Mouse (Mus musculus): Measurements from ENCODE around the gene Inpp4a. TPM values are rescaled to one million over a fixed set of nuclear protein-coding genes. Genes with fewer than 3 reads are reported as not detected.

Inpp4a gene
- 10 to 100 TPM; 19.3 to 22.1 TPM for total RNA-seq (2021)
- long read RNA-seq, experiment 1, partial matches to known transcripts, result 1 of 2 reads
- long read RNA-seq, experiment 1, other reads (novel, unspliced or antisense), result 1 of 2 reads
- long read RNA-seq, experiment 2, partial matches to known transcripts, result 0 of 2 reads
- long read RNA-seq, experiment 2, other reads (novel, unspliced or antisense), result 2 of 2 reads

DNA sequence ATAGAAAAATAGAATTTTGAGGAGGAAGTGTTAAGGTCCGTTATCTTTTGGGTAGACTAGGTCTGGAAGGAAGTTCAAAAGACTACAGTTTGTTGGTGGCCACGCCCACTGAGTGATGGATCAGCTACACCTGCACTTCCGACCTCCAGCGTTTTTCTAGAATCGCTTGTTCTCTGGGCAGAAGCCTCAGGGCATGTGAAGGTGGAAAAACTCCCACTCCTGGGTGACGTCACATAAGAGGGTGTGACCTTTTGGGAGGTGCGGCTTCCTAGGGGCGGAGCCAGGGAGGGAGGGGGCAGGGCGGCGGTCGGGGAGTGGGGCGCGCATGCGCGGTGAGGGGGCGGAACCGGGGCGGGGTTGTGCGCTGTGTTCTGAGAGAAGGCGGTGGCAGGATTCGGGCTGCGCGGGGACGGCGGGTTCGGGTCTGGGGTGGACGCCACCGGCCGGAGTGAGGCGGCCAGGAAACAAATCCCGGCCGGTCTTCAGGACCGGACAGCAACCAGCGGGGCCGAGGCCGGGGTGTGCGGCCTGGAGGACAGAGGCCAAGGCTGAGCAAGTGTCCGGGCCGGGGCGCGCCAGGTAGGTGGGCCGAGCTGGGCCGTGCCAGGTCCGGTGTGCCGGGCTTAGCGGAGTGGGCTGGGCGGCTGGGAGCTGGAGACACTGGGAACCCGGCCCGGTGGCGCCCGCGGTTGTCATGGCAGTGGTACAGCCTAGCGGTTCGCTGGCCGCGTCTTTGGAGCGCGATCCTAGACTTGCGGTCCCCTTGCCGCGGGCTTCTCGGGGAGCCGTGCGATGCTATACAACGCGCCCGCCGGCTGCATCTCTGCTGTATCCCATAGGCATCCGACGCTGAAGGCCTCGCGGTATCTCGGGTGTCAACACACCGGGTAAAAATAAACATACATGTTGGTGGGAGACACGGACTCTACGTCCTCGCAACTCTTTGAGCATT lies at the start of gene Inpp4a:
Gene Inpp4a, plus strand, starts transcription at position 326 of the 952 bp plus-strand sequence.
- peak; percentile 94 to 96 for DNase-seq

DNA sequence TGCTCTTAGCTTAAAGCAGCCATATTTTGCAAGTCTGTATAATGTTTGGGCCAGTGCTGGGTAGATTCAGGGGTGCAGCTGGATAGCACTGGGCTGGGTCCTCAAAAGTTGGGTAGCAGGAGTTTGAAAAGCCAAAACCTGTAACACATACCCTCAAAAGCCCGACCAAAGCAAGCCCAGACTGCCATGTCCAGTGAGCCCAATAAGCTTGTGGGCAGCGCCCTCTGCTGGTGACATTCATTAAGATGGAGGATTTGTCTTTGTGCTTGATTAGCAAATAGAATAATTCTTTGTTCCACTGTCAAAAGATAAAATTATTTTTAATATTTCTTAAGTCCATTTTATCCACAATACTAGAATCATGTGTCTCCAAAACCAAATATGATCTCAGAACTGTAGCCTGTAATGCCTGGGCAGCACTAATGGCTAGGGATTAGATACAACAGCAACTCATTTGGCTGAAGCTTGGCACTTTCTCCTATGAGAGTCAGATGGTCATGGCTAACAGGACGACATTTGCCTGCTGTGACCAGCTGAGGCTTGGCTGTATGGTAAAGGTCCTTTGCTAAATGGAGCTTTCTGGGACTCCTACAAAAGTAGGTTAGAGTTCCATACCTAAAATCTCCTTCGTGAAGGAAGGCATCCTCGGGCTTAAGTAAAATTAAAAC lies 48.9 kb upstream of the Inpp4a start:
- peak; percentile 72 to 94 for DNase-seq

DNA sequence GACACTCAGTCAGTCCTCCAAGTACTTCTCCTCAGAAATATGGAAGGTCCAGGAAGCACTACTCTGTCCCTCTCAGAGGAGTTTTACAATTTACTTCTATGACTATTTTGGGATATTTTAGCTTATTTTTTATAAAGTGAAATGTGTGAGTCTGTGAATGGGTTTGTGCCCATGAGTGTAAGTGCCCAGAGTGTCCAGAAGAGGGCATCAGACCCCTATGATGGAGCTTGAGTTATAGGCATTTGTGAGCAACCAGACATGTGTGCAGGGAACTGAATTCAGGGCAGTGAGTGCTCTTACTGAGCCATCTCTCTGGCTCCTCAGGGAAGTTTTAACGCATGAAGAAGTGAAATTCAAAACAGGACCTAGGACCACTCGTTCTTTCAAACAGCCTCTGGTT lies 41.2 kb upstream of the Inpp4a start:
- DNase-seq, result no peak

DNA sequence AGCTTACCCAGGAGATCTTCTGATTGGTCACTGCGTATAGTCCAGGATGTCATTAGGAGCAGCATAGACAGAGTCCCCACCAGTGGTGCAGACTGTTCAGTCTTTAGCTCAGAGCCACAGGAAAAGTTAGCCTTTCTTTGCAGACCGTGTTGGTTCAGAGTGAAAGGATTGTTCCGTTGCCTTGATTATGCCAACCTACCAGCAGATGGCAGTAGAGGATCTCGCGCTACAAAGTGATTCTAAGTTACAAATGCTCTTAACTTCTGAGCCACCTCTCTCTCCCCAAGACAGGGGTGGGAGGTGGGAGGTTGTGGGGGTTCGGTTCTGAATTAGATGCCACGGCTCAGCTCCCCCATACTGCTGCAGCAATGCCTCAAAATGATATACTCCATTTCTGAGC lies 27.2 kb upstream of the Inpp4a start:
- peak; percentile 49 to 81 for DNase-seq

DNA sequence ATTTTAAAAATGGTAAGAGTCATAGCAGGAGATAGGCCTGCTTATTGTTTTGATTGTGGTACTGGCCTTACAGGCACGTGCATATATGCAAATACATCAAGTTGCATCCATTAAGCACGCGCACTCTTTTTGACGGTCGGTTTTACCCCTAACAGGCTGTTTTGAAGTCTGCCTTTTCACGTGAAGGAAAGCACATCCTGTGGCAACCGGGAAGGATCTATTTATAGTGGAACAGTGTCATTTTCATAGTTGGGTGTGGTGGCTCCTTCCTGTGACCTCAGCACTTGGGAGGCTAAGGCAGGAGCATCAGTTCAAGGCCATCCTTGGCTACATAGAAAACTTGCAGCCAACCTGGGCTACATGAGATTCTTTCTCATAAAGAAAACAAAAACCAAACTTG lies 13.1 kb upstream of the Inpp4a start:
- DNase-seq, result no peak

DNA sequence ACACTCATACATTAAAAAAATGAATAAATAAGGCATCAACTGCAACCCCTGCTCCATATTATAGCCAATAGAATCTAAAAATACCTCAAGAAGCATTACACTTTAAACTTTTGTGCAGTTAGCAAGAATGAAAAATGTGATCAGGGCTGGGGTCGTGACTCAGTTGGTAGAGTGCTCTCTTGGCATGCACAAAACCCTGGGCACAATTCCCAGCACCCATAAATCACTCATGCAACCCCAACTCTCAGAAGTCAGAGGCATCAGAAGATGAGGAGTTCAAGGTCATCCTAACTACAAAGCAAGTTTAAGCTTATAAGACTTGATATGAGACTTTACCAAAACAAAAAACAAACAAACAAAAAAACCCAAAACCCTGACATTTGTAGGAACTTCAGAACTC lies 11.9 kb upstream of the Inpp4a start:
- no peak for DNase-seq

DNA sequence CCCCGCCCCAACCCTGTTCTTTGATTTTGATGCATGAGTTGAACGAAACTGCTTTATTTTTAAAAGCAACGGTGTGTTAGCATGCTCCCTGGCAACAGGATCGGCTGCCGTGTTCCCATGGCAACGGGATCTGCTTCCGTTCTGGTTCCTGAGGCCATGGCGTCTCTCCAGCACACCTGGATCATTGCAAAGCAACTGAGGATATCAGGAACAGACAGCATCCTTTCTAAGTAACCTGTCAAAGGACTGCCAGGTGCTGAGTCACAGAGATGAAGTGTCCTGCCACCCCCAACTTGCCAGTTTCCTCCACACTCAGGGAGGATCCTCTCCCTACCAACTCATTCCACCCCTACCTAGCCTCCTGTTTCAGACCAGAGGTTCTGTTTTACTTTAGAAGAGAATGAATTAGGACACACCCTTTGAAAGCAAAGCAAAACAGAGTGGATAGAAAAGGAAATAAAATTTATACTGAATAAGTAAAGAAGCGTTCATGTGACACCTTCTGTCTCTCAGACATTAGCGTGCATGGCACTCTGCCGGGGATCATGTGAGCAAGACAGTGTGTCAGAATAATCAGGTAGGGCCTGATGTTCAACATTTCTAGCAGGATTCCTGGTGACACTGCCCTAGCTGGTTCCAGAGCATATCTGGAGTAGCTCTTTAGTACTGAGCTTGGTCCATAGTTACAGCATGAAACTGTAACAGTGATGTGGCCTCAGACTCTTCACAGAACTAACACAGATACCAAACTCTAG lies 11.3 kb upstream of the Inpp4a start:
- DNase-seq, result no peak

DNA sequence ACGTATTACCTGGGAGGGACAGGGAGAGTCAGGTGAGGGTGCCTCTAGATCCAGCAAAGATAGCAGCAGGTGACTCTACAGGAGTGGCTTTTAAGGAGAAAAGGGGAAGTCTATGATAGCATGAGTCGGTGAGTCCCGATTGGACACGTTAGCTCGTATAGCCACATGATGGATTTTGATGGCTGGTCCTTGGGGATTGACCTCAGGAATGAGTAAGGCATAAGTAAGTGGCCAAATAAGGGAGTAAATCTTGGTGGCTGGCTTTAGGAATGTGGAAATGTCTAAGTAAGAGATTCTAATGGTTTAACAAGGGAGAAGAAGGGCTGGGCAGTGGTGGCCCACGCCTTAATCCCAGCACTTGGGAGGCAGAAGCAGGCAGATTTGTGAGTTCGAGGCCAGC lies 10.7 kb upstream of the Inpp4a start:
- DNase-seq, result no peak

DNA sequence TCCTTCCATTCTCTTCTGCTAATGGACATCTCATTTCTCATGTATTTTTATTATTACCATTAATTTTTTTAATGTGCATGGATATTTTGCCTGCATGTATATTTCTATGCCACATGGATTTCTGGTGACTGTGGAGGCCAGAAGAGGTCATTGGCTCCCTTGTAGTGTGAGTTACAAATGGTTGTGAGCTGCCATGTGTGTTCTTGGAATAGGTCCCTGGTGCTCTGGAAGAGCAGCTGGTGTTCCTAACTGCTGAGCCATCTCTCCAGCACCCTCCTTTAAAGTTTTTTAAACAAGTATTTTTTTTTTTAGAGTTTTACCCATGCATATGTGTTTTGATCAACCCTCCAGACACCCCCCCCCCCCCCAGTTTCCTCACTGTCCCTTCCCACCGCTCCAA lies 3.3 kb upstream of the Inpp4a start:
- DNase-seq, result no peak

DNA sequence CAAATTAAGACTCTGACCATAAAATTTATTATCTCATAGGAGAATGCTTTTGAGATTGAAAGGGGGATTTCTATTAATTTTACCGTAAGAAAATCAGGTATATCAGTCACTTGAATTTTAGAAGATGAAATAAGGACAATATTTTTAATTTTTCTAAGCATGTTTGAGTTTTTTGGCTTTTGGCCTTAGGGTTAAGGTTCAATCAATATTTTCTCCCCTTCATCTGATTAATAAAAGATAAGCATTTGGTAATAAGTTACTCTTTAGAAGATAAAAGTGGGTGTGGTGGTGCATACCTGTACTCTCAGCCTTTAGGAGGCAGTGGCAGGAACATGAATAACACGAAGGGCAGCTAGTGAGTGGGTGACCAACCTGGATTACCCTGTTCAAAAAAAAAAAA lies 761 bp upstream of the Inpp4a start:
- no peak for DNase-seq

DNA sequence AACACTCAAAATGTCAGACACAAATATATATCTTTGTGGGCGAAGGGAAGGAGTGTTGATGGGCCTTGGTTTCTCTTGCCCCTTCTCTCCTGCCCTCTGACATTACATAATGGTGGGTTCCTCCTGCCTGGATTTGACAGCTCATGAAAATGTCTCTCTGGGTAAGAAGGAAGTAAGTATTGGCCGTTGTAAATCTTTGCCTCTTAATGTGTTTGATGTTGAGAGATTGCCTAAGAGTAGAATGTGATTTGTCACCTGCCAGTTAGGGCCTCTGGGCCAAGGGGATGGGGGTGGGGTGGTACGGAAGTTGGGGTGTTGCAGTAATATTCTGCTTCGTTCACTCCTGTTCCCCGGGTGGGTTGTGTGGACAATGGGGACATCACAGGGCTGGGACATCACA lies 985 bp downstream of the Inpp4a start:
- peak in 1 of 2 experiments; percentile 30 for DNase-seq

DNA sequence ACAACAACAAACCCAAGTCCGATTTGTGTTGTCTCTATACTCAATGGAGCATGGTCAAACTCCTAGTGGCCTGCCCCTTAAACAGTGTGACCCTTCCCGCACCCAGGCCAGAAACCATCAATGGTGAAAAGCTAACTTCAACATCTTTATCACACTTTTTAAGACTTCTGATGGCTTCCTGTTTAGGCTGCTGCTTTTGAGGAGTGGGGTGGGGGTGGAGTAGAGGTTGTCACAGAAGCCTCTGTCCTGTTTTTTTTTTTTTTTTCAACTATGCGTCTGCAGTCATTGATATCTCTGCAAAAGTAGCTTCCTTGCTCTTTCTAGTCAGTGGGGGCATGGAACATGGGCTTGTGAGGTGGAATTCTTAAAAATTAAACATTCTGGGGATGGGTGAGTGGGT lies 3.1 kb downstream of the Inpp4a start:
- no peak for DNase-seq

DNA sequence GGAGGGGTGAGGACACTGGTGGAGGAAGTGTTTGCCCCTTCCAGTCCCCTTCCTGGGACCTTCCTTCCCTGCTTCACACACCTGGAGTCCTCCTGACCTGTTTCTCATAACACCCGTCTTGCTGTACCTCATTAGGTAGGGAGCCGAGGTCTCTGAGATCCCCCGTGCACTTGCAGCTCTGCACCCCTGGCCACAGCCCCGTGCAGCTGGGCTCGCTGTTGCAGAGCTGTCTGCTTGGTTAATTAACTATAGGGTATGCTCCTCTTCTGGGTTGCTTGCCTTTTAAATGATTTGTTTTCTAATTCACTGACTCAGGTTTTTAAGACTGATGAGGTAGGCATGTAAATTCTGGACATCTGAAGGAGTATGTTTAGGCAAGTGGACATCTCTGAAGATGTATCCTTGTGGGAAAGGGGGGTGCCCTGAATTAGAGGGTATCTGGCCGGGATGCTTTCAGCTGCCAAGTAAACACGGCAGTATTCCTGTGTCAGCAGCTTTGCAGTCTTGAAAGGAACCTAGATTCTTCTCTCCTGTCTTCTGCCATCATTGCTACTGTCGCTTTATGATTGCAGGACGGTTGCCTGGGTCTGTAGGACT lies 6.1 kb downstream of the Inpp4a start:
- no peak for DNase-seq

DNA sequence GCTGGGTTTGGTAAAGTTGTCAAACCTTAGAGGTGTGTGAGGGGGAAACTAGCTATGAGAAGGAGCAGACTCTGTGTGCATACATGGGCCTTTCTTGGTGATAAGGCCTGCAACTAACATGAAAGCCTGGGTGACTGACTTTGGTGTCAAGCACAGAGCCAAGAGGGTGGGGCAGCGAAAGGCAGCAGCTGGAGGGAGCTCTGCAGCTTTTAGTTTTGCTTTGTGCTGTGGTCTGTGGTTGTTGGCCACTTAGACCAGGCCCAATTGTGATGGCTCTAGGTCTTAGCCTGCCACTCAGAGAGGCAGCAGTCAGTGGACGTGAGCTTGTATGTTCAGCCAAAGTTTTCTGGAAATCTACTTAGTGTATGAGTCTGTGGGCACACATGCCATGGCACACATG lies 7.9 kb downstream of the Inpp4a start:
- peak; percentile 34 to 42 for DNase-seq

DNA sequence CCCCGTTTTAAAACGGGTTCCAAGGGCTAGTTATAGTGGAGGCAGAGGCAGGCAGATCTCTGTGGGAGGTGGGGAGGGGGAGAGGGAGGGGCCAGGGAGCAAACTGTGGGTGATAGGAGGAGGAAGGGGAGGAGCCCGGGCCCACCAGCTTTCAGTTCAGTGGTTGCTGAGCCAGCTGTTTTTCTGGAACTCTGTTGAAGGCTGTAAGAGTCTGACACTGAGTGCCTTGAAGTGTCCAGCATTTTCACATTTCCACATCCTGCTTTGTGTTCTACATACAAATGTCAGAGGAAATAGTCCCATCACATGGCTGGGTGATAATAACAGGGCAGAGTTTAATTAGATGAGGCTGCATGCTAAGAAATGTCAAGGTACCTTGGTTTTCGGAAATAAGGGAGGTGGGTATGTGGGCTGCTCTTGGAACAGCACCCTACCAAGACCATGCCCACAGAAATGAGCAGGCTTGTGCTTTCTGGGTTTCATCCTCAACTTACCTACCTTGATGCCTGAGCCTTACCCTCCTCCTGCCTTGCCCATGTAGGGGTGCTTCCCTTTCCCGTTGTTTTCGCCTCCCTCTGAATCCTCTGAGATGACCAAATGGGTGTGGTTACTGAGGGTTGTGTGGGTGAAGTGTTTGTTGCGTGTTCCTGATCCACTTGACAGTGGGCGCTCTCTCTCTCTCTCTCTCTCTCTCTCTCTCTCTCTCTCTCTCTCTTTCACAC lies 8.5 kb downstream of the Inpp4a start:
- DNase-seq, result no peak

DNA sequence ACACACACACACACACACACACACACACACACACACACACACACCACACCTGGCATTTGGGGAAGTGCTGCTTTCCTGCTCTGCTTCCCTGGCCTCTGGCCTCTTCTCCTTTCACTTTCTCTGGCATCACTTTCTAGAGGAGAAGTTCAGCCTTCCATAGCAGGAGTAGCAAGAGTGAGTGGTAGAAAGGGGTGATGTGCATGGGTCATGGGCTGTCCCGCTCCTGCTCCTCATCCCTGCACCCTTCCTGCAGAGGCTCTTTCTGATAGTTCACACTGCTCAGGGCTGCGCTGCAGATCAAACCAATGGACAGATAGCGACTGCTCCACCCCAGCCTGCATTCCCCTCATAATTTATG lies 9.1 kb downstream of the Inpp4a start:
- peak in 1 of 2 experiments; percentile 32 for DNase-seq

DNA sequence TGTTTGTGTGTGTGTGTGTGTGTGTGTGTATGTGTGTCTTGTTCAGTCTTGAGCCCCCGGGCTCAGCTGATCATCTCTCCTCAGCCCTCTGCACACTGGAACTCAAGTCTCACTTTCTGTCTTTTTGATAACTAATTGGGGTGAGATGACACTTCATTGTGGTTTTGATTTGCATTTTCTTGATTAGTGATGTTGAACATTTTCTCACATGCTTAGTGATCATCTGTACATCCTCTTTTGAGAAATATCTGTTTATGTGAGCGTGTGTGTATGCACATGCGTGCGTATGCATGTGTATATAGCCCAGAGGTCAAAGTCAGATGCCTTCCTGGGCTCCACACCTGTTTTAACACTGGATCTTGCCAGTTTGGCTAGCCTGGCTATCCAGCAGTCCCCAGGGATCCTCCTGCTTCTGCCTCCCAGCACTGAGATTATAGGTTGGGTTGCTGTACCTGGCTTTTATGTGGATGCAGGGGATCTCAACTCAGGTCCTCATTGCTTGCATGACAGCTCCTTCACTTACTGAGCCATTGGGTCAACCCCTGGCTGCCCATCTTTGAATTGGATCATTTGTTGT lies 10.4 kb downstream of the Inpp4a start:
- no peak for DNase-seq

DNA sequence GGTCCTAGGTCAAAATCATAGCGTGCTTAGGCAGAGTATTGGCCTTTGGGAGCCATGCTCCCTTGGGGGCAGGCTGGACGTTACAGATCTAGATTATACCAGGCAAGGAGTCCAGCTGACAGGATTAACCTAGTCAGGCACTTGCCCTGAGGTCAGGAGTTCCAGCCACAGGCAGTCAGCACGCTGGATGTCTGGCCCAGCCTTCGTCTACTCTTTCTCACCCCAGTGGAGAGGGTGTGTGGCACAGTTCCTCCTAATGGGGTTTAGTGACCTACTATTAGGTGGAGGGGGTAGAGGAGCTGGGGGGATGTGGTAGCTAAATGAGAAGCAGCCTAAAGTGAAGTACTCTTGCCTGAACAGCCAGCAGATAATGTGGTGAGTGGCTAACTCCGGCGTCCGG lies 14.7 kb downstream of the Inpp4a start:
- no peak for DNase-seq

DNA sequence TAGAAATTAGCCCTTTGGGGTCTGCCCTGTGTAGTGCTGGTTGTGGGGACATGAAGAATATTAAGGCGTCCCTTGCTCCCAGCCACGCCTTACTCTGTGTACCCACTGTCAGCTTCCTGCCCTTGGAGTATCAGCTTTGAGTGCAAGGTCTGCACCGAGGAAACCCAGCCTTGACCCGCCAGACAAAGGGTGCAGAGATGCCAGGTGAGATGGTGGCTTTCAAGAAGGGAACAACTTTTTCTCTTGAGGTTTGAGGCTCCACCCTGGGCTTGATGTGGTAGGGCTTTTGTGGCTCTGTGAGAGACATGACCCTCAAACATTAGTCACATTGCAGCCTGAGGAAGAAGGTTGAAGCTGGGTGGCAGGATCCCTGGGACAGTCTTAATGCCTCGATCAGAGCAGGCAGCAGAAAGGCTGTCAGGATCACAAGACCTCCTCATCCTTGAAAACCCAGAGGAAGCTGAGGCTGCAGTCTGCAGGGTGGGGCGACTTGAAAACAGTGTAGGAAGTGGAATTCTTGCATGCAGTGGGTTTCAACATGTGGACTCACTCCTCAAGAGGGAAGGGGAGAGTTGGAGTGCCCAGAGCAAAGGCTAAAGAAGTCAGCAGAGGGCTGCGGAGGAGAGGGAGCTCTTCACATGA lies 18.1 kb downstream of the Inpp4a start:
- peak in 1 of 2 experiments; percentile 35 for DNase-seq

DNA sequence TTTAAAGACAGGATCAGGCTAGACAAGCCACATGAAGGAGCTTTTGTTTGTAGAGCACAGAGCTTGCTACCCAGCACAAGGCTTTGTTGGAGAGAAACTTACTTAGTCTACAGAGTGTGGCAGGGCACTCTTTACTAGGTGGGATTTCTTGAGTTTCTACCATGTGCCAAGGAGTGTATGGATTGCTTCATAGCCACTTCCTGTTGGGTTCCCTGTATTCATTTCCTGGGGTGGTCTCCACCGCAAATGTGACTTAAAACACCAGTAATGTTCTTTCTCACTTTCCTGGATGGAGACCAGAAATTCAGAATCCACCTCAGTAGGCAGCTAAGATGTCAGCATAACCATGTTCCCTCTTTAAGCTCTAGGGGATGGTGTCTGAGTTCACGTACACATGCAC lies 18.9 kb downstream of the Inpp4a start:
- DNase-seq, result no peak
